Mouse (Mus musculus) skeletal muscle tissue, adult 2 months (tissue): ENCODE results near the gene Aldh6a1.

Source experiments
- DNase-seq: peaks from one replicate; pipeline ENCODE4 v3.0.0-alpha.2; 2012; ENCODE audit warnings: low read depth, low spot score

The Aldh6a1 gene

GRCm38 (mm10) chr12:84416834-84417604 lies 33.8 kb downstream of the Aldh6a1 start, which contains the start of gene Rnf113a2:
Rnf113a2 (plus strand) TSS chr12:84417196.
- DNase-seq = peak; percentile 93

GRCm38 (mm10) chr12:84408819-84409507 lies 41.8 kb downstream of the Aldh6a1 start, which contains the start of the genes Entpd5 and Bbof1:
Entpd5 (minus strand) TSS chr12:84409029.
Bbof1 (plus strand) TSS chr12:84409071.
- peak; percentile 68 for DNase-seq

- no peak for DNase-seq
Observed at GRCm38 (mm10) chr12:84407874-84408818, 42.7 kb downstream of the Aldh6a1 start.

- no peak for DNase-seq
Observed at GRCm38 (mm10) chr12:84407259-84407658, 43.5 kb downstream of the Aldh6a1 start.

- no peak for DNase-seq
Observed at GRCm38 (mm10) chr12:84404541-84404940, 46.3 kb downstream of the Aldh6a1 start.

GRCm38 (mm10) chr12:84402923-84403322 lies 47.9 kb downstream of the Aldh6a1 start:
- DNase-seq = no peak

- DNase-seq = no peak
Observed at GRCm38 (mm10) chr12:84400653-84401052, 50.2 kb downstream of the Aldh6a1 start.

GRCm38 (mm10) chr12:84400068-84400467 lies 50.7 kb downstream of the Aldh6a1 start:
- DNase-seq = no peak

- no peak for DNase-seq
Observed at GRCm38 (mm10) chr12:84399663-84400062, 51.1 kb downstream of the Aldh6a1 start.

GRCm38 (mm10) chr12:84399135-84399534 lies 51.7 kb downstream of the Aldh6a1 start:
- no peak for DNase-seq

- no peak for DNase-seq
Observed at GRCm38 (mm10) chr12:84398629-84399028, 52.2 kb downstream of the Aldh6a1 start.

- no peak for DNase-seq
Observed at GRCm38 (mm10) chr12:84397685-84398084, 53.1 kb downstream of the Aldh6a1 start.

- no peak for DNase-seq
Observed at GRCm38 (mm10) chr12:84396947-84397679, 53.7 kb downstream of the Aldh6a1 start.

GRCm38 (mm10) chr12:84393847-84394246 lies 57.0 kb downstream of the Aldh6a1 start:
- no peak for DNase-seq

GRCm38 (mm10) chr12:84392681-84393080 lies 58.1 kb downstream of the Aldh6a1 start:
- DNase-seq = no peak

- no peak for DNase-seq
Observed at GRCm38 (mm10) chr12:84390336-84390735, 60.5 kb downstream of the Aldh6a1 start.

- DNase-seq = no peak
Observed at GRCm38 (mm10) chr12:84388774-84389400, 61.9 kb downstream of the Aldh6a1 start.

GRCm38 (mm10) chr12:84388097-84388496 lies 62.7 kb downstream of the Aldh6a1 start:
- DNase-seq = no peak

GRCm38 (mm10) chr12:84385408-84385807 lies 65.4 kb downstream of the Aldh6a1 start:
- no peak for DNase-seq

GRCm38 (mm10) chr12:84384644-84385081 lies 66.1 kb downstream of the Aldh6a1 start:
- DNase-seq = peak; percentile 30
